Mouse (Mus musculus): ENCODE results near the gene Mbtd1. TPM values are rescaled to one million over a fixed set of nuclear protein-coding genes. Genes with fewer than 3 reads are reported as not detected.
A peak's percentile ranks its signal among the peaks of the same experiment; 100 is the strongest.

The Mbtd1 gene
- total and polyA plus RNA-seq, 2 experiments from 2014 or later, result 10.7 to 14.1 TPM

DNA sequence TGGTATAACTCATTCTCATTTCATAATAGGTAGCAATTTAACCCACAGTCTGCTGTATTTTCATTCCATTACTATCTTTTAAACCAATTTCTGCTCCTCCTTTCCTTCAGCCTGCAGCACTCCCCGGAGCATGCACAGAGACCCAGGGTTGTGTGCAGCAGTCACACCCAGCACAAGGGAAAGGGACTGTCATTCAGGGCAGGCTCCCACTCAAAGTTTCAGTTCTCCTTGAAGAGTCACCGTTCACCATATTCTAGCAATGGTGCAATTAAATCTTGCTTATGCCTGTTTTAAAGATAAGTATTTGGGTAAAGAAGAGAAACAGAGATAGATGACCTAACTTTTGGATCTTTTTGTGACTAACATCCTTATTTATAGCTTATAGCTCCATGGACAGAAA, 24.5 kb upstream of the Mbtd1 start:
- no peak for ATAC-seq (ENCODE audit: insufficient read depth, low read depth)

DNA sequence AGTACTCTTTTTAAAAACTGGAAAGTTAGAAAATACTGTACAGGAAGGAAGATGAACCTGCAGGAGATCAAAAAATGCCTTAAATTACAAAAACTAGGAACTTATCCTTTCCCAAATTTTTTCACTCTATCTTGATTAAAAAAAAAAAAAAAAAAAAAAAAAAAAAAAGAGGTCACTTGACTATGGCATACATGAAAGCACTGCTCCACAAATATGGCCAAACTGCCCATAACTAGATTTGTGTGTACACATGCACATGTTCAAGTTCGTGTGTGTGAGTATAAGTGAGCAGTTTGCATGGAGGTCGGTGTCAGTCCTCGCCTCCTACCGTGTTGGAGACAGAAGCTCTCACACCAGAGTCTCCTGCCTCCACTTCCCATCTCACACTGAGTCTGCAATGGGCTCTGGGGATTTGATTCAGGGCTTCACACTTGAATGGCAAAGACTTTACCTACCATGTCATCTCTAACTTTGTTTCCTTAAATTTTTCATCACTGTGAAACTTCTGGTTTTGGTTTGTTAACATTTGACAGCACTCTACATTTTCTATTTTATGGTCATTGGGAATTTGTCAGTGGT, 23.5 kb upstream of the Mbtd1 start:
- ATAC-seq (ENCODE audit: insufficient read depth, low read depth) (no peak), DNase-seq (ENCODE audit: low spot score) (no peak)
- H3K27me3 ChIP-seq (ENCODE audit: control insufficient read depth, insufficient read depth, low read length), result no peaks in the 10 kb centered on the region
- H3K27ac ChIP-seq (ENCODE audit: low read depth), result no peak overlapping the region
- no peak overlapping the region for H3K4me2 ChIP-seq (ENCODE audit: low read depth, low read length)
- H3K4me3 ChIP-seq (ENCODE audit: low read depth, low read length), result no peak overlapping the region
- TF ChIP-seq CTCF (IDR thresholded peaks at IDR 0.05; ENCODE audit: low read depth), result no peak
- no peak for TF ChIP-seq EP300 (IDR thresholded peaks at IDR 0.05; ENCODE audit: low read depth)
- H3K4me1 ChIP-seq (ENCODE audit: control insufficient read depth, insufficient read depth), result no peaks in the 10 kb centered on the region
- 91% methylated on average over 4 of the region's 4 CpGs for WGBS
- no peak overlapping the region for H3K9ac ChIP-seq (replicated peaks; ENCODE audit: low read depth, low read length)
- H3K36me3 ChIP-seq (replicated peaks; ENCODE audit: control insufficient read depth, insufficient read depth, low read length), result peaks cover 42% of the 10 kb centered on the region
- H3K9me3 ChIP-seq (replicated peaks; ENCODE audit: control insufficient read depth, low read length), result no peaks in the 10 kb centered on the region

More for the DNA sequence above, 24.5 kb upstream of the Mbtd1 start:
- Histone ChIP-seq H3K4me2 (ENCODE audit: low read depth, low read length) (no peak overlapping the region), H3K4me1 (ENCODE audit: control insufficient read depth, insufficient read depth) (no peaks in the 10 kb centered on the region), H3K9me3 (replicated peaks; ENCODE audit: control insufficient read depth, low read length) (no peaks in the 10 kb centered on the region), H3K27ac (ENCODE audit: low read depth) (no peak overlapping the region), H3K36me3 (replicated peaks; ENCODE audit: control insufficient read depth, insufficient read depth, low read length) (peaks cover 33% of the 10 kb centered on the region), H3K9ac (replicated peaks; ENCODE audit: low read depth, low read length) (no peak overlapping the region), H3K4me3 (ENCODE audit: low read depth, low read length) (no peak overlapping the region), H3K27me3 (ENCODE audit: control insufficient read depth, insufficient read depth, low read length) (no peaks in the 10 kb centered on the region)
- DNase-seq (ENCODE audit: low spot score), result no peak
- WGBS, result 85% methylated on average over 2 of the region's 2 CpGs
- TF ChIP-seq CTCF (IDR thresholded peaks at IDR 0.05; ENCODE audit: low read depth), result no peak
- TF ChIP-seq EP300 (IDR thresholded peaks at IDR 0.05; ENCODE audit: low read depth), result no peak

DNA sequence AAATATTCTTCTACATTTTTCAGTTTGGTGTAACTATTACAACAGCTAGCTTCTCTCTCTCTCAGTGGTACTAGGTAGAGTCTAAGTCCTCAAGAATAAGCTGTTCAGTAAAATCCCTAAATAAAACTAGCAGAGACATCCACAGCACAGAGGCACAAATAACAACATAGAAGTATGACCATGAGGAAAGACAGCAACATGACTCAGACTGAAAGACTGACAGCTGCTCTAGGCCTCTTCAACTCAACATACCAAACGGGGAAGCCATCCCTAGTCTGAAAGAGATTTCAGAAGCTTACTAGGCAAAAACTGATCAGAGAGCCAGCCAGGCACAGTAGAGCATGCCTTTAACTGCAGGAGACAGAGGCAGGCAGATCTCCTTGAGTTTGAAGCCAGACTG, 23.0 kb upstream of the Mbtd1 start:
- DNase-seq (ENCODE audit: low spot score) (no peak), ATAC-seq (ENCODE audit: insufficient read depth, low read depth) (no peak)
- no peaks in the 10 kb centered on the region for H3K9me3 ChIP-seq (replicated peaks; ENCODE audit: control insufficient read depth, low read length)
- H3K36me3 ChIP-seq (replicated peaks; ENCODE audit: control insufficient read depth, insufficient read depth, low read length), result peaks cover 47% of the 10 kb centered on the region
- H3K9ac ChIP-seq (replicated peaks; ENCODE audit: low read depth, low read length), result no peak overlapping the region
- TF ChIP-seq EP300 (IDR thresholded peaks at IDR 0.05; ENCODE audit: low read depth) (no peak), CTCF (IDR thresholded peaks at IDR 0.05; ENCODE audit: low read depth) (no peak)
- H3K4me1 ChIP-seq (ENCODE audit: control insufficient read depth, insufficient read depth), result no peaks in the 10 kb centered on the region
- no peaks in the 10 kb centered on the region for H3K27me3 ChIP-seq (ENCODE audit: control insufficient read depth, insufficient read depth, low read length)
- no peak overlapping the region for H3K4me2 ChIP-seq (ENCODE audit: low read depth, low read length)
- no peak overlapping the region for H3K27ac ChIP-seq (ENCODE audit: low read depth)
- 81% methylated on average over 1 of the region's 1 CpGs for WGBS
- H3K4me3 ChIP-seq (ENCODE audit: low read depth, low read length), result no peak overlapping the region

- peaks cover 23% of the 10 kb centered on the region for H3K36me3 ChIP-seq (replicated peaks; ENCODE audit: control insufficient read depth, insufficient read depth, low read length)
- H3K27ac ChIP-seq (ENCODE audit: low read depth), result no peak overlapping the region
- H3K4me2 ChIP-seq (ENCODE audit: low read depth, low read length), result peak overlapping the region; percentile 94; the same call in 1 of the 2 replicates
- 95% methylated on average over 4 of the region's 4 CpGs for WGBS
- TF ChIP-seq CTCF (IDR thresholded peaks at IDR 0.05; ENCODE audit: low read depth), result no peak
- TF ChIP-seq EP300 (IDR thresholded peaks at IDR 0.05; ENCODE audit: low read depth), result no peak
- H3K27me3 ChIP-seq (ENCODE audit: control insufficient read depth, insufficient read depth, low read length), result no peaks in the 10 kb centered on the region
- peaks cover 15% of the 10 kb centered on the region; the same call in 1 of the 2 replicates for H3K4me1 ChIP-seq (ENCODE audit: control insufficient read depth, insufficient read depth)
- ATAC-seq (ENCODE audit: insufficient read depth, low read depth) (no peak), DNase-seq (ENCODE audit: low spot score) (no peak)
- H3K9me3 ChIP-seq (replicated peaks; ENCODE audit: control insufficient read depth, low read length), result no peaks in the 10 kb centered on the region
- no peak overlapping the region for H3K9ac ChIP-seq (replicated peaks; ENCODE audit: low read depth, low read length)
- peak overlapping the region; percentile 100; the same call in 1 of the 2 replicates for H3K4me3 ChIP-seq (ENCODE audit: low read depth, low read length)
These were observed 1.6 kb upstream of the Mbtd1 start for GRCm38 (mm10) chr11:93884068-93884467.

- Histone ChIP-seq H3K36me3 (replicated peaks; ENCODE audit: control insufficient read depth, insufficient read depth, low read length) (peaks cover 13% of the 10 kb centered on the region; the same call in 1 of the 2 replicates), H3K4me2 (ENCODE audit: low read depth, low read length) (peak overlapping the region; percentile 94), H3K27ac (ENCODE audit: low read depth) (peak overlapping the region; percentile 99), H3K4me1 (ENCODE audit: control insufficient read depth, insufficient read depth) (peaks cover 15% of the 10 kb centered on the region; the same call in 1 of the 2 replicates), H3K27me3 (ENCODE audit: control insufficient read depth, insufficient read depth, low read length) (no peaks in the 10 kb centered on the region), H3K9ac (replicated peaks; ENCODE audit: low read depth, low read length) (peak overlapping the region; percentile 98), H3K9me3 (replicated peaks; ENCODE audit: control insufficient read depth, low read length) (no peaks in the 10 kb centered on the region), H3K4me3 (ENCODE audit: low read depth, low read length) (peak overlapping the region; percentile 100)
- peak; percentile 24 for ATAC-seq (ENCODE audit: insufficient read depth, low read depth)
- under 1% methylated on average over 75 of the region's 81 CpGs for WGBS
- TF ChIP-seq CTCF (IDR thresholded peaks at IDR 0.05; ENCODE audit: low read depth) (0 out of 2 replicates have a peak, but pooled peaks have one; percentile 2), EP300 (IDR thresholded peaks at IDR 0.05; ENCODE audit: low read depth) (no peak)
- peak; percentile 40 for DNase-seq (ENCODE audit: low spot score)
These were observed 616 bp upstream of the Mbtd1 start for GRCm38 (mm10) chr11:93884901-93885571.

Data from heart, postnatal 0 days (tissue).